Mouse (Mus musculus): ENCODE data around the gene 2310079G19Rik. TPM values are rescaled to one million over a fixed set of nuclear protein-coding genes. Genes with fewer than 3 reads are reported as not detected.

2310079G19Rik gene
- not detected for polyA plus RNA-seq (2017; shearing (Covaris generic))

DNA sequence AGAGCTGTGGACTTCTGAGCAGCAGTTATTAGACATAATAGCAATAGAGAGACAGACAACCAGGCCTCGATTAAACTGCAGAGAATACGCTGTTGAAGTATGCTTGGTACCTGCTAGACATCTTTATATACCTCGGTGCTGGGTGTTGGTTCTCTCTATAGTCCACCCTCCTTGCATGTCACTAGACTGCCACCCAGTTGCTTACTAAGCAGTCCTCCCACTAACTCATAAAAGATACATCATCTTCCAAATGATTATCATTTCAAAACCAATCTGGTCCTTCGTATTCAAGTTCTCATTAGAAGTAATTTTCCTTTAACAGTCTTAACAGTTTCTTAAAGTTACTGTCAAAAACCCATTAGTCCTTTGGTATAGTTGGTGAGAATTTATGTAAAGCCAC lies at the start of gene 2310079G19Rik:
2310079G19Rik (minus strand) TSS at position 101 of the 400 bp plus-strand sequence.

DNA sequence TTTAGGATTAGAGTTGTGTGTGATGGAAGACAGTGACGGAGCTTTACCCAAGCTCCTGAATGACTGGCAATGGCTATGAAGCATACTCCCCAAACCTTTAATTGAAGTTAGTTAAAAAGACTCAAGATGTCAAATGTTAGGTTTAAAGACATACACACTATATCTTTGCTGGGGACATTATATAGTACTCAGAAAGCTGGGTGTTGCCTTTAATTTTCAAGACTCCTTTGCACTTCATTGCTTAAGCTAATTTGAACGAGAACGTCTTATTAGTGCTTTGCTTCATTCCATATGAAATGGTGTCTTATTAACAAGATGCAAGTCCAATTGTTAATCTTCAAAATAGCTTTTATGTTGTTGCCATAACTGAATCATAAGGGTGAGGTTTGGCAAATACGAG lies 44.1 kb upstream of the 2310079G19Rik start, which contains the start of gene Krtap27-1:
Krtap27-1 (minus strand) TSS at position 101 of the 400 bp plus-strand sequence.

DNA sequence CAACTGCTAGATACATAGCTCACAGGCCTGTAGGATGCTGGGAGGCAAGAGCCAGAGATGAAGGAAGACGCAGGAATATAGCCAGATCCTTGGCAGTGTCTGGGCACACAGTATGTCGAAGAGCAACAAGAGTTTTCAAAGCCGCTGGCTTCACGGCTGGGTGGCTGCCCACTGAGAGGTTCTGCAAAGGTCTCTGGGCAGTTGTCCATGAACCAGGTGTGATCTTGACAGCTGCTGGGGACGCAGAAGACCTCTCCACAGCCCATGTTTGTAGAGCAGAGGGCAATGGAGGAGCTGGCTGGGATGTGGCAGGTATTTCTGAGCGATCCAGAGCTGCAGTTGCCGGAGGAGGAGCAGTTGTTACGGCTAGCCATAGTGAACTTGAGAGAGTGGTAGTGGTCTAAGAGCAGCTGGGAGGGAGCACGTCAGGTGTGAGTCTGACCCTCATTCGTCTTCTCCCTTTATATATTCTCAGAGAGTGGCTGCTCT lies 19.9 kb upstream of the 2310079G19Rik start, which contains the start of gene Krtap26-1:
Krtap26-1 (minus strand) TSS at position 439 of the 489 bp plus-strand sequence.

DNA sequence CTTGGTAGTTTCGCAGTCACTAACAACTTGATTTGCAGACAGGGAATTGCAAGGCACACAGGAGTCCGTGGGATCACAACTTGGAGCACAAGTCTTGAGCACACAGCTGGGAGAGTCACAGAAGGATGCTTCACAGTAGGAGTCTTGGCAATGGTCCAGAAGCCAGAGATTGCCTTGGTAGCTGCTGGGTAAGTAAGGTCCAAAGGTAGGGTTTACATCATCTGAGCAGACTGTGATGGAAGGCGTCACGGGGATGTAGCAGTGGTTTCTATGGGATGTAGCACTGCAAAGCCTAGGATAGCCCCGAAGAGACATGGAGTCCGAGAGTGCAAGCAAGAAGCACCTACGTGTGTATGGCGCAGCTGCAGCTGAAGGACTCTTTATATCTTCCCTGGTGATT lies 15.5 kb downstream of the 2310079G19Rik start, which contains the start of gene Krtap24-1:
Krtap24-1 (minus strand) TSS at position 358 of the 400 bp plus-strand sequence.

Other genes starting within 250 kb of the 2310079G19Rik start
- gene Cldn17, start 120.7 kb downstream of the 2310079G19Rik start, polyA plus RNA-seq (2017; shearing (Covaris generic)): not detected
- not detected for gene Cldn8, start 64.5 kb downstream of the 2310079G19Rik start, polyA plus RNA-seq (2017; shearing (Covaris generic))
- not detected for gene Krtap24-1, start 15.4 kb downstream of the 2310079G19Rik start, polyA plus RNA-seq (2017; shearing (Covaris generic))
- gene Krtap26-1, start 20.1 kb upstream of the 2310079G19Rik start, polyA plus RNA-seq (2017; shearing (Covaris generic)): not detected
- gene Krtap27-1, start 44.0 kb upstream of the 2310079G19Rik start, polyA plus RNA-seq (2017; shearing (Covaris generic)): not detected
- gene 2310061N02Rik, start 80.3 kb upstream of the 2310079G19Rik start, polyA plus RNA-seq (2017; shearing (Covaris generic)): not detected
- not detected for gene Krtap13-1, start 101.2 kb upstream of the 2310079G19Rik start, polyA plus RNA-seq (2017; shearing (Covaris generic))
- not detected for gene Krtap13, start 124.0 kb upstream of the 2310079G19Rik start, polyA plus RNA-seq (2017; shearing (Covaris generic))
- gene 2310034C09Rik, start 131.2 kb upstream of the 2310079G19Rik start, polyA plus RNA-seq (2017; shearing (Covaris generic)): not detected
- not detected for gene 2310057N15Rik, start 146.5 kb upstream of the 2310079G19Rik start, polyA plus RNA-seq (2017; shearing (Covaris generic))
- not detected for gene Gm5965, start 150.2 kb upstream of the 2310079G19Rik start, polyA plus RNA-seq (2017; shearing (Covaris generic))
- gene Gm20741, start 184.6 kb upstream of the 2310079G19Rik start, polyA plus RNA-seq (2017; shearing (Covaris generic)): not detected
- gene Krtap15, start 192.5 kb upstream of the 2310079G19Rik start, polyA plus RNA-seq (2017; shearing (Covaris generic)): not detected
- not detected for gene Krtap14, start 198.5 kb upstream of the 2310079G19Rik start, polyA plus RNA-seq (2017; shearing (Covaris generic))
- not detected for gene Krtap19-1, start 241.7 kb upstream of the 2310079G19Rik start, polyA plus RNA-seq (2017; shearing (Covaris generic))
- not detected for gene Krtap19-2, start 246.6 kb upstream of the 2310079G19Rik start, polyA plus RNA-seq (2017; shearing (Covaris generic))

All from naive thymus-derived CD4-positive, alpha-beta T cell, adult 5 months (primary cell).